Mouse (Mus musculus) CD4-positive, CD25-positive, alpha-beta regulatory T cell, adult 9 weeks (primary cell): ENCODE results near the gene Snrnp35. TPM values are rescaled to one million over a fixed set of nuclear protein-coding genes. Genes with fewer than 3 reads are reported as not detected.

Experiments
- polyA plus RNA-seq: library from polyadenylated mRNA; unstranded; fragments of 100-300 nt; shearing (Covaris generic); gene quantifications from one replicate; pipeline ENCODE4 v1.2.1, GENCODE M21; 2017

Gene Snrnp35
- 8.6 TPM for polyA plus RNA-seq

DNA sequence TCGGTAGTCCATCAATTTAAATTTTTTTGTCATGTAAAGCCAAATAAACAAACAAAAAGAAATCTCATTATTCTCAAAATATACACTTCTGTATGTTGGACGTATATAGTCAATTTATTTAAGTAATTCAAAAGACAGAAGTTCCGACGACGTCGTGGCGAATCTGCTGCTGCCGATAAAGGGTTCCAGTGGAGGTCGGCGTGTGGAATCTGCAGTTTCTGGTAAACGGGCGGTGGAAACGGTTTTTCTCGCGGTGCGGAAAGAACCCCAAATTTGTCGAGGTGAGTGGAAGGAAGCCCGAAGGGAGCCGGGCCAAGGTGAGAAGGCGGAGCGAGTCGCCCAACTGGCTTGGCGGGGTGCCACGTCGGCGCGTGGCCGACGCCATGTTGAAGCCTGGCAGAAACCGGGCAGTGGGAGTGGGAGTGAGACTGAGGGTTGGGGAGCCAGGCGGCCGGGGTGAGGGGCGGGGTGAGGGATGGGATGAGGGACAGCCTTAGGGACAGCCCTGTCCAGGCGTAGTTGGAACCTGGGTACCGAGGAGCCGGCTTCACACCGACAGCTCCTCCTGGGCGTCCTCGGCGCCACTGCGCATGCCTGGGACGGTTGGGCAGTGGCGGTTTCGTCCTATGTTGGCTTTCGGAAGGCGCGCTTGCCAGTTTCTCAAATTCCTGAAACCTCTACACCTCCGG, at the start of gene Snrnp35:
Gene Snrnp35 (plus strand): TSS at position 169 of the 689 bp plus-strand sequence.

GRCm38 (mm10) chr5:124439447-124440093, 43.4 kb upstream of the Snrnp35 start, which contains the start of gene Kmt5a:
Kmt5a (plus strand) TSS chr5:124439930.

GRCm38 (mm10) chr5:124530655-124531582, 48.0 kb downstream of the Snrnp35 start, which contains the start of gene Rilpl1:
Rilpl1 (minus strand) TSS chr5:124531391.

GRCm38 (mm10) chr5:124540383-124540786, 57.5 kb downstream of the Snrnp35 start, which contains the start of gene Tmed2:
Tmed2 (plus strand) TSS chr5:124540695.

Other genes with a start within 250 kb of the Snrnp35 start
- 10.2 TPM for gene Pitpnm2, start 233.4 kb upstream of the Snrnp35 start, polyA plus RNA-seq
- gene Mphosph9, start 155.2 kb upstream of the Snrnp35 start, polyA plus RNA-seq: 26.7 TPM
- 13.4 TPM for gene 2810006K23Rik, start 155.0 kb upstream of the Snrnp35 start, polyA plus RNA-seq
- gene Cdk2ap1, start 120.1 kb upstream of the Snrnp35 start, polyA plus RNA-seq: 6.0 TPM
- 129 TPM for gene Sbno1, start 57.1 kb upstream of the Snrnp35 start, polyA plus RNA-seq
- gene Kmt5a, start 43.2 kb upstream of the Snrnp35 start, polyA plus RNA-seq: 8.8 TPM
- gene Rilpl2, start 4.8 kb upstream of the Snrnp35 start, polyA plus RNA-seq: 91.0 TPM
- gene Rilpl1, start 48.3 kb downstream of the Snrnp35 start, polyA plus RNA-seq: 2.1 TPM
- gene Tmed2, start 57.6 kb downstream of the Snrnp35 start, polyA plus RNA-seq: 36.0 TPM
- gene Ddx55, start 69.7 kb downstream of the Snrnp35 start, polyA plus RNA-seq: 30.8 TPM
- gene Eif2b1, start 96.0 kb downstream of the Snrnp35 start, polyA plus RNA-seq: 51.6 TPM
- gene Gtf2h3, start 96.0 kb downstream of the Snrnp35 start, polyA plus RNA-seq: 56.4 TPM
- gene Atp6v0a2, start 145.4 kb downstream of the Snrnp35 start, polyA plus RNA-seq: 51.7 TPM
- 0.17 TPM for gene Dnah10, start 242.0 kb downstream of the Snrnp35 start, polyA plus RNA-seq